Mouse (Mus musculus) heart, embryonic 14.5 days (tissue): Measurements from ENCODE around the gene Gm49369. TPM values are rescaled to one million over a fixed set of nuclear protein-coding genes. Genes with fewer than 3 reads are reported as not detected.
A peak's percentile ranks its signal among the peaks of the same experiment; 100 is the strongest.
"Not testable (repeated sequence)": the region's sequence is repeated elsewhere in the genome, so short reads cannot be mapped to it uniquely, and the experiment has no call there.

Experiments used
- ATAC-seq: fragments of 200-750 bp; cut with Nextera tagmentation; 2 replicates; pipeline ENCODE4 v1.8.0; 2017; ENCODE audit warnings: low read depth, moderate TSS enrichment; ENCODE audit not compliant: insufficient number of reproducible peaks, insufficient read depth, low FRiP score
- H3K27ac ChIP-seq, 2 experiments: fragments of 200-500 bp in 1 of 2; fragments of 300-500 bp in 1 of 2; sonication (generic) in 1 of 2; replicated peaks in 1 of 2; 2 replicates each; pipeline ENCODE4 v1.5.1; 2012 to 2014; ENCODE audit warnings: low read depth in 2 of 2, low read length in 2 of 2, control low read depth in 1 of 2, mild to moderate bottlenecking in 1 of 2, mixed read lengths in 1 of 2; ENCODE audit not compliant: control insufficient read depth in 1 of 2, insufficient read depth in 1 of 2
- H3K27me3 ChIP-seq: fragments of 300-500 bp; sonication (generic); 2 replicates; pipeline ENCODE4 v1.6.1; 2014; ENCODE audit warnings: mild to moderate bottlenecking, low read length, control low read depth; ENCODE audit not compliant: control insufficient read depth, insufficient read depth
- H3K36me3 ChIP-seq: fragments of 300-500 bp; sonication (generic); 2 replicates; pipeline ENCODE4 v1.6.1; 2014; ENCODE audit warnings: mild to moderate bottlenecking, control low read depth, low read length, mixed read lengths; ENCODE audit not compliant: control insufficient read depth, insufficient read depth
- H3K4me1 ChIP-seq, 2 experiments: fragments of 200-500 bp in 1 of 2; fragments of 300-500 bp in 1 of 2; sonication (generic) in 1 of 2; 2 replicates each; pipeline ENCODE4 v1.6.1; 2012 to 2014; ENCODE audit warnings: low read length in 2 of 2, control low read depth in 1 of 2, mixed read lengths in 1 of 2; ENCODE audit not compliant: control insufficient read depth in 2 of 2, insufficient read depth in 2 of 2
- H3K4me2 ChIP-seq: fragments of 300-500 bp; sonication (generic); 2 replicates; pipeline ENCODE4 v1.6.1; 2014; ENCODE audit warnings: mild to moderate bottlenecking, low read length
- H3K4me3 ChIP-seq, 2 experiments: fragments of 200-500 bp in 1 of 2; fragments of 300-500 bp in 1 of 2; sonication (generic) in 1 of 2; 2 replicates each; pipeline ENCODE4 v1.5.1; 2012 to 2014; ENCODE audit warnings: low read length in 2 of 2, mild to moderate bottlenecking in 2 of 2, control low read depth in 1 of 2, low read depth in 1 of 2, moderate library complexity in 1 of 2; ENCODE audit not compliant: control insufficient read depth in 1 of 2, insufficient read depth in 1 of 2
- H3K9ac ChIP-seq: fragments of 300-500 bp; sonication (generic); 2 replicates; pipeline ENCODE4 v1.6.1; 2014; ENCODE audit warnings: mild to moderate bottlenecking, low read length
- H3K9me3 ChIP-seq: fragments of 300-500 bp; sonication (generic); 2 replicates; pipeline ENCODE4 v1.6.1; 2016; ENCODE audit warnings: low read length, control low read depth; ENCODE audit not compliant: control insufficient read depth
- WGBS: fragments of 180-500 bp; shearing (Covaris S2); extraction: QIAGEN DNeasy Blood & Tissue Kit; methylation state at CpG from one replicate; pipeline ENCODE4 v1.1.7; 2014; 5-methylcytosine and 5-hydroxymethylcytosine counted together
- polyA plus RNA-seq: library from polyadenylated mRNA; unstranded; fragments of >200 nt; fragmentation: Nextera tagmentation; extraction: Ambion mirVana; gene quantifications from 2 replicates; pipeline ENCODE4 v1.2.1, GENCODE M21; 2014

The Gm49369 gene
- polyA plus RNA-seq, 1 experiment from 2014 or later: not detected

- ATAC-seq: no peak
- Histone ChIP-seq H3K36me3 (no peaks in the 10 kb centered on the region), H3K4me1 (peaks cover 35 to 39% of the 10 kb centered on the region in 2 experiments), H3K4me2 (no peak overlapping the region), H3K27me3 (no peaks in the 10 kb centered on the region), H3K9me3 (no peaks in the 10 kb centered on the region), H3K4me3 (no peak overlapping the region), H3K9ac (no peak overlapping the region), H3K27ac (peak overlapping the region; percentile 46 to 94)
- WGBS: 25% methylated on average over 9 of the region's 9 CpGs
Observed at GRCm38 (mm10) chr7:142326714-142327445, 55.6 kb downstream of the Gm49369 start.

- H3K4me2 ChIP-seq: no peak overlapping the region
- no peak overlapping the region for H3K9ac ChIP-seq
- no peak overlapping the region for H3K27ac ChIP-seq
- H3K27me3 ChIP-seq: no peaks in the 10 kb centered on the region
- 76% methylated on average over 12 of the region's 12 CpGs for WGBS
- no peak overlapping the region for H3K4me3 ChIP-seq
- H3K9me3 ChIP-seq: no peaks in the 10 kb centered on the region
- no peak for ATAC-seq
- no peaks in the 10 kb centered on the region for H3K36me3 ChIP-seq
- peaks cover 15 to 27% of the 10 kb centered on the region in 2 experiments for H3K4me1 ChIP-seq
Observed at GRCm38 (mm10) chr7:142323396-142324117, 58.9 kb downstream of the Gm49369 start.

GRCm38 (mm10) chr7:142322641-142323040, 59.8 kb downstream of the Gm49369 start:
- WGBS: 83% methylated on average over 6 of the region's 6 CpGs
- ATAC-seq: no peak
- Histone ChIP-seq H3K4me3 (no peak overlapping the region), H3K27ac (no peak overlapping the region), H3K4me2 (no peak overlapping the region), H3K9me3 (no peaks in the 10 kb centered on the region), H3K27me3 (no peaks in the 10 kb centered on the region), H3K4me1 (peaks cover 16 to 31% of the 10 kb centered on the region in 2 experiments), H3K36me3 (no peaks in the 10 kb centered on the region), H3K9ac (no peak overlapping the region)

- not testable (repeated sequence) for H3K4me3 ChIP-seq, H3K36me3 ChIP-seq
- peaks cover 19 to 32% of the 10 kb centered on the region in 2 experiments for H3K4me1 ChIP-seq
Observed at GRCm38 (mm10) chr7:142321637-142322306, 60.7 kb downstream of the Gm49369 start.

More at GRCm38 (mm10) chr7:142321637-142322306, 60.7 kb downstream of the Gm49369 start:
- H3K4me2 ChIP-seq, H3K9ac ChIP-seq, ATAC-seq, H3K9me3 ChIP-seq, H3K27me3 ChIP-seq: not testable (repeated sequence)
- 71% methylated on average over 4 of the region's 10 CpGs for WGBS
- H3K27ac ChIP-seq: peak overlapping the region in 1 of 2 experiments; percentile 9; a peak in 1 of 4 replicates

Other genes starting within 250 kb of the Gm49369 start
- gene Gm39115, start 246.6 kb downstream of the Gm49369 start, polyA plus RNA-seq: not detected in 2 replicates
- gene Gm45337, start 238.1 kb downstream of the Gm49369 start, polyA plus RNA-seq: not detected in 2 replicates
- not detected in 2 replicates for gene Gm29735, start 225.6 kb downstream of the Gm49369 start, polyA plus RNA-seq
- not detected in 2 replicates for gene Gm4553, start 216.9 kb downstream of the Gm49369 start, polyA plus RNA-seq
- not detected in 2 replicates for gene Krtap5-2, start 206.7 kb downstream of the Gm49369 start, polyA plus RNA-seq
- not detected in 2 replicates for gene Gm10153, start 192.3 kb downstream of the Gm49369 start, polyA plus RNA-seq
- not detected in 2 replicates for gene Krtap5-3, start 181.3 kb downstream of the Gm49369 start, polyA plus RNA-seq
- not detected in 2 replicates for gene Gm7579, start 170.8 kb downstream of the Gm49369 start, polyA plus RNA-seq
- not detected in 2 replicates for gene Krtap5-5, start 152.7 kb downstream of the Gm49369 start, polyA plus RNA-seq
- not detected in 2 replicates for gene Gm40460, start 141.6 kb downstream of the Gm49369 start, polyA plus RNA-seq
- gene Gm2431, start 124.3 kb downstream of the Gm49369 start, polyA plus RNA-seq: not detected in 2 replicates
- gene Gm4559, start 108.3 kb downstream of the Gm49369 start, polyA plus RNA-seq: not detected in 2 replicates
- gene Krtap5-1, start 85.5 kb downstream of the Gm49369 start, polyA plus RNA-seq: not detected in 2 replicates
- 0.19 TPM in 1 of 2 replicates, not detected in the other for gene Krtap5-4, start 79.1 kb downstream of the Gm49369 start, polyA plus RNA-seq
- 4.2 and 7.5 TPM in 2 replicates for gene Ifitm10, start 8.9 kb downstream of the Gm49369 start, polyA plus RNA-seq
- gene Ctsd, start 5.4 kb upstream of the Gm49369 start, polyA plus RNA-seq: 516 and 537 TPM in 2 replicates
- not detected in 2 replicates for gene Syt8, start 52.2 kb upstream of the Gm49369 start, polyA plus RNA-seq
- gene Tnni2, start 59.1 kb upstream of the Gm49369 start, polyA plus RNA-seq: 24.1 and 31.7 TPM in 2 replicates
- gene Lsp1, start 78.1 kb upstream of the Gm49369 start, polyA plus RNA-seq: 48.6 and 49.3 TPM in 2 replicates
- 3.9 and 5.8 TPM in 2 replicates for gene Tnnt3, start 116.2 kb upstream of the Gm49369 start, polyA plus RNA-seq
- gene Mrpl23, start 150.0 kb upstream of the Gm49369 start, polyA plus RNA-seq: 23.5 and 23.8 TPM in 2 replicates